8 mouse cellular contexts compared by ENCODE assay signal in genomic region chr11:97511661-97512369, GRCm38 (mm10). TPM values are rescaled to one million over a fixed set of nuclear protein-coding genes. Genes with fewer than 3 reads are reported as not detected.
A peak's percentile ranks its signal among the peaks of the same experiment; 100 is the strongest.
DNase-seq lines count a peak whose midpoint lies in the region; ATAC-seq and TF ChIP-seq lines count a peak whose summit lies in the region.

No protein-coding gene starts in this region.

- TF ChIP-seq CTCF in small intestine, adult 2 months (IDR thresholded peaks at IDR 0.05; ENCODE audit: extremely low read depth, insufficient read length, insufficient replicate concordance, low read depth, low read length) = no peak

- no peak overlapping the region for H3K4me3 ChIP-seq in hindbrain, embryonic 14.5 days (replicated peaks; ENCODE audit: low read length)
- H3K4me3 ChIP-seq in liver, embryonic 12.5 days = peak overlapping the region; percentile 44
- peak overlapping the region; percentile 28 for H3K4me3 ChIP-seq in small intestine, adult 2 months (ENCODE audit: low read depth, low read length)

- 0 out of 2 replicates have a peak overlapping the region, but pooled peaks have one; percentile 9 for H3K27ac ChIP-seq in hindbrain, embryonic 14.5 days
- peak overlapping the region; percentile 62 for H3K27ac ChIP-seq in liver, embryonic 12.5 days
- H3K27ac ChIP-seq in small intestine, adult 2 months (ENCODE audit: insufficient read depth, low read depth, low read length) = no peak overlapping the region

- no peak for TF ChIP-seq POLR2A in small intestine, adult 2 months (IDR thresholded peaks at IDR 0.05; ENCODE audit: low read depth, low read length)

- intact Hi-C loops in left cerebral cortex, postnatal 4 days (cut with DNase I) = no loop called here

- peak; percentile 53 for DNase-seq in left cerebral cortex, postnatal 4 days
- no peak for DNase-seq in left cerebral cortex, adult 18-20 months (ENCODE audit: low spot score in 2 of 2)
- DNase-seq in hindbrain, embryonic 14.5 days (ENCODE audit: low spot score) = no peak
- no peak for DNase-seq in right cerebral cortex, adult 18-20 months
- no peak for DNase-seq in right cerebral cortex, postnatal 4 days

- H3K4me1 ChIP-seq in hindbrain, embryonic 14.5 days (replicated peaks; ENCODE audit: control insufficient read depth, insufficient read depth, low read length) = peaks cover 11% of the 10 kb centered on the region
- H3K4me1 ChIP-seq in liver, embryonic 12.5 days = peaks cover 18% of the 10 kb centered on the region
- H3K4me1 ChIP-seq in small intestine, adult 2 months (ENCODE audit: control insufficient read depth, insufficient read depth, insufficient read length, low read length) = no peaks in the 10 kb centered on the region

- WGBS in hindbrain, embryonic 14.5 days = 41% methylated on average over 13 of the region's 13 CpGs
- WGBS in liver, embryonic 12.5 days (ENCODE audit: insufficient replicate concordance) = 17% methylated on average over 13 of the region's 13 CpGs
- 51% methylated on average over 13 of the region's 13 CpGs for WGBS in small intestine, adult 2 months

- no peaks in the 10 kb centered on the region for H3K27me3 ChIP-seq in hindbrain, embryonic 14.5 days (ENCODE audit: control insufficient read depth, insufficient read depth, low read length)
- H3K27me3 ChIP-seq in liver, embryonic 12.5 days (replicated peaks) = peaks cover 39% of the 10 kb centered on the region
- H3K27me3 ChIP-seq in small intestine, adult 2 months (ENCODE audit: control insufficient read depth, insufficient read depth, low read length) = peaks cover 3% of the 10 kb centered on the region; the same call in 1 of the 2 replicates

- 0 out of 2 replicates have a peak, but pooled peaks have one; percentile 27 for ATAC-seq in erythroblast, adult 5-6 weeks (replicated peaks; ENCODE audit: low FRiP score, poor library complexity, severe bottlenecking)
- no peak for ATAC-seq in hindbrain, embryonic 14.5 days (ENCODE audit: low FRiP score)
- peak; percentile 36; the same call in 1 of the 2 replicates for ATAC-seq in liver, embryonic 12.5 days

- H3K36me3 ChIP-seq in hindbrain, embryonic 14.5 days (replicated peaks; ENCODE audit: control insufficient read depth, insufficient read depth) = peaks cover 24% of the 10 kb centered on the region
- no peaks in the 10 kb centered on the region for H3K36me3 ChIP-seq in liver, embryonic 12.5 days
- H3K36me3 ChIP-seq in small intestine, adult 2 months (ENCODE audit: control insufficient read depth, insufficient read depth, low read length) = no peaks in the 10 kb centered on the region

- H3K9ac ChIP-seq in hindbrain, embryonic 14.5 days = no peak overlapping the region
- H3K9ac ChIP-seq in liver, embryonic 12.5 days = peak overlapping the region; percentile 27; the same call in 1 of the 2 replicates

- no peaks in the 10 kb centered on the region for H3K9me3 ChIP-seq in hindbrain, embryonic 14.5 days (ENCODE audit: control insufficient read depth, low read length)
- no peaks in the 10 kb centered on the region for H3K9me3 ChIP-seq in liver, embryonic 12.5 days (replicated peaks)

- H3K4me2 ChIP-seq in hindbrain, embryonic 14.5 days (replicated peaks) = peak overlapping the region; percentile 17
- peak overlapping the region; percentile 61 for H3K4me2 ChIP-seq in liver, embryonic 12.5 days

RNA-seq across cellular contexts. Expression of gene 4933428G20Rik, which starts 11.7 kb away (rescaled TPM):
- total RNA-seq in left cerebral cortex, postnatal 4 days (2021) = under 1 TPM in 1 of 2 experiments, not detected in 1; 0.26 TPM
- not detected for total RNA-seq in left cerebral cortex, adult 18-20 months (2021)
- not detected in 2 replicates for total RNA-seq in erythroblast, adult 5-6 weeks (2015; ENCODE audit: low replicate concordance)
- total RNA-seq in erythroblast, adult 5-6 weeks (2017; ENCODE audit: low replicate concordance) = not detected in 2 replicates
- polyA plus RNA-seq in hindbrain, embryonic 14.5 days (2014; fragmentation: Nextera tagmentation; extraction: Ambion mirVana) = 0.41 TPM in 1 of 2 replicates, not detected in the other
- polyA plus RNA-seq in liver, embryonic 12.5 days (2016; fragmentation: Nextera tagmentation; extraction: Ambion mirVana) = 1.3 and 1.4 TPM in 2 replicates
- polyA plus RNA-seq in small intestine, adult 2 months (2012; rRNA removed) = not detected in 2 replicates
